Mouse (Mus musculus): Measurements from ENCODE around the gene Traf7. TPM values are rescaled to one million over a fixed set of nuclear protein-coding genes. Genes with fewer than 3 reads are reported as not detected.

Gene Traf7
- total RNA-seq, 2 experiments from 2014 or later, result 80.8 to 86.3 TPM

- DNase-seq (ENCODE audit: low spot score in 2 of 2), result peak; percentile 97 to 98
Measured at GRCm38 (mm10) chr17:24478663-24479380, 48.9 kb downstream of the Traf7 start, which contains the start of gene Mlst8. Mlst8 (minus strand) TSS chr17:24479078.

- no peak for DNase-seq (ENCODE audit: low spot score in 2 of 2)
Measured at GRCm38 (mm10) chr17:24477985-24478600, 49.6 kb downstream of the Traf7 start.

- no peak for DNase-seq (ENCODE audit: low spot score in 2 of 2)
Measured at GRCm38 (mm10) chr17:24477053-24477984, 50.4 kb downstream of the Traf7 start.

DNA sequence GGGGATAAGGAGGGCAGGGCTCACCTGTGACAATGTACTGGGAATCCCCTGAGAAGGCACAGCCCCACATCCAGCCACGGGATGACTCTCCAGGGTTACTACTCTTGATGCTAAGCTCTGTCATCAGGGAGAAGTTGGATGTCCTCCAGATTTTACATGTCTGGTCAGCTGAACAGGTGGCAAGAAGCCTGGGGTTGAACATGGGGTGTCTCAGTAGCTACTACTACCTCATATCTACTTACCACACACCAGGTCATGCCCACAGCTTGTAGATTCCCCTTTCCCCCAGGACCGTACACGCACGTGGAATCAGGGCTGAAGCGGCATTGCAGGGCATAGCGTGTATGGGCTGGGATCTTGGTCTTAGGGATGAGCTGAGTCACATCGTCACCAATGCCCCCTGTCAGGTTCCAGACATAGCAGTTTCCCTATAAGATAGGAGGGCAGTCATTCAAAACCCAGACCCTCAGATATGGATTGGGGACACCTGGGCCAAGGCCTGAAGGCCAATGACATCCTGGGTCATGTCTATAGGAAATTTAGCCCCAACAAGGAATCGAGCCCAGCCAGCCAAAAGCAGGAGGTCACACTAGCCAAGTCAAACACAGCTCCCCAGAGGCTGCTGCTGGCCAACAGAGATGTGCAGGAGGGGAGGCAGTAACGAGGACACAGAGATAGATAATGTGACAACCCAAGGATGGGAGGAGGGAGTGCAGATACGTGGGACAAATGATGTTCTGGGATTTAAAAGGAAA, 51.5 kb downstream of the Traf7 start:
- DNase-seq (ENCODE audit: low spot score in 2 of 2), result no peak

GRCm38 (mm10) chr17:24475586-24475985, 52.2 kb downstream of the Traf7 start:
- DNase-seq (ENCODE audit: low spot score in 2 of 2), result no peak

DNA sequence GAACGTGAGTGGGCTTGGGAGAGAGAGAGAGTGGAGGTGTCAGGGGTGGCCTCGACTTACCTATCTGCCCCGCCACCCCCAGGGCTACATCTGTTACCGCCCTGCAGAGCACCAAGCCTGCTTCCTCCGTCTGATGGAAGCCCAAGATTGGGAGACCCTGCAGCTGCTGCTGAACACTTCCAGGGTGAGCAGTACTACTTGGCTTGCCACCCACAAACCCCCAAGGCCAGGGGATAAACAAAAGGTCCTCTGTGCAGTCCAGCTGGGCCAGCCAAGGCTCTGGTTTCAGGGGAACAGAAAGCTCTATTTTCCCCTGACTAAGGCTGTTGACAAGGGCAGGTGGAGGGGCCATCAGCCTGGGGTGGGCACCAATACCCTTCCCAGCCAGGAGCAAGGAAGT, 53.2 kb downstream of the Traf7 start:
- no peak for DNase-seq (ENCODE audit: low spot score in 2 of 2)

GRCm38 (mm10) chr17:24473612-24474275, 54.0 kb downstream of the Traf7 start, which contains the start of gene Bricd5:
Bricd5 (plus strand) TSS chr17:24473884.
- DNase-seq (ENCODE audit: low spot score in 2 of 2), result no peak

GRCm38 (mm10) chr17:24472512-24472911, 55.2 kb downstream of the Traf7 start:
- DNase-seq (ENCODE audit: low spot score in 2 of 2), result peak in 1 of 2 experiments; percentile 32

- DNase-seq (ENCODE audit: low spot score in 2 of 2), result no peak
Measured at GRCm38 (mm10) chr17:24470701-24471527, 56.8 kb downstream of the Traf7 start.

DNA sequence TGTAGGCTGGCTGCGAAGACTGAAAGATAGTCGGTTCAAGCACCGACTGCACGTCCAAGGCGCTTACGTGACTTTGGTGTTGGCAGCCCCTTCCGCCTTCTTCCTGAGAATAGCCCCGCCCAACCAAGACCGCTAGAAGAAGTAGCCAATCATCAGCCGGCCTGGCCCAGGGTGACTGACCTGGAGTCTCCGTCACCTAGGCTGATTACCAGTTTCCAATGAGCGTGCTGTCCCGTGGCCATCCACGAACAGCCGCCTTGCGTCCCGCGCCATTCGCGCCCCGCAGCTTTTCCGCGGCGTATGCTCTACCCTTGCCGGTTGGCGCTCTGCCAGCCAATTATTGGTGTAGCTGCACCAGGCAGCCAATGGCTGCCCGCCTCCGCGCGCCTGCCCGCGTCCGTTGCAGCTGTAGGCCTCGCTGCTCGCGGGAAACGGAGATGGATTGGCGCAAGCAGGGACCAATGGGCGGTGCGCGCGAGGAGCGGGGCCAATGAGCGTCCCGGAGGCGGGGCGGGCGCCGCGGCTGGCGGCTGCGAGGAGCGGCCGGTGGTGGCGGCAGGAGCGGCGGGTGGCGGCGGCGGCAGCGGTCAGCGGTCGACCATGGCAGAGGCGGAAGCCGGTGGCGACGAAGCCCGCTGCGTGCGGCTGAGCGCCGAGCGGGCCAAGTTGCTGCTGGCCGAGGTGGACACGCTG, 57.7 kb downstream of the Traf7 start, which contains the start of the genes E4f1 and Pgp:
Gene E4f1 (minus strand): TSS at position 404 of the 693 bp plus-strand sequence.
Gene Pgp (plus strand): TSS at position 483 of the 693 bp plus-strand sequence.
- DNase-seq (ENCODE audit: low spot score in 2 of 2), result peak; percentile 97 to 99

DNA sequence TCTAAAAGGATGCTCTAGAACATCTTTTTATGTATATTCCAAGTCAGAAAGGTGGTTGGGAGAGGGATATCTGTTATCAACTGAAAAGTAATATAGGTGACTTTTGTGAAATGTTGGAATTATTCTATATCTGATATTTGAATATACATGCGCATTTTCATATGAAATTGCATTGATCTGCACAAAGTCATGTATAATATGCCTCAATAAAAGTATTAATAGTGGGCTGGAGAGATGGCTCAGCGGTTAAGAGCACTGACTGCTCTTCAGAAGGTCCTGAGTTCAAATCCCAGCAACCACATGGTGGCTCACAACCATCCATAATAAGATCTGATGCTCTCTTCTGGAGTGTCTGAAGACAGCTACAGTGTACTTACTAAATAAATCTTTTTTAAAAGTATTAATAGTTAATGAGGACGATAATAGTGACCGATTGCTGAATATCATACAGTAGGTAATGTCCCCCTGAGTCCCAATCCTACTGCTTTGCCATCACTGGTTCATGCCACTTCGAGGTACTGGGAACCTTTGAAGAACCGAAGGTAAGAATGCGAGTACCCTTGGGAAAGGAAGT, 58.3 kb downstream of the Traf7 start:
- DNase-seq (ENCODE audit: low spot score in 2 of 2), result no peak

GRCm38 (mm10) chr17:24468636-24469246, 59.0 kb downstream of the Traf7 start:
- DNase-seq (ENCODE audit: low spot score in 2 of 2), result no peak

- DNase-seq (ENCODE audit: low spot score in 2 of 2), result no peak
Measured at GRCm38 (mm10) chr17:24463374-24464133, 64.2 kb downstream of the Traf7 start.

DNA sequence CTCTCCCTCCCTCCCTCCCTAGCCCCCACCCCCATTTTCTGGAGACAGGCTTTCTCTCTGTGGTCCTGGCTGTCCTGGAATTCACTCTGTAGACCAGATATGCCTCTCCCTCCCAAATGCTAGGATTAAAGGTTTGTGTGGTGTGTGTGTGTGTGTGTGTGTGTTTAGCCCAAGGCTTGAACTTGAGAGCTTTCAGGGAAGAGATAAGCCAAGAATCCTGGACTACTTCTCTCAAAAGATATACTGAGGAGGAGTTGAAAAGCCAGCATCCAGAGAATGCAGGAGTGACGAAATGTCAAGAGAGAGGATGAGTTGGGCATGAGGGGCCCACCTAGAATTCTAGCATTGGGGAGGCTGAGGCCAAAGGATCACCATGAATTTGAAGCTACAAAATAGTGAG, 64.8 kb downstream of the Traf7 start:
- no peak for DNase-seq (ENCODE audit: low spot score in 2 of 2)

DNA sequence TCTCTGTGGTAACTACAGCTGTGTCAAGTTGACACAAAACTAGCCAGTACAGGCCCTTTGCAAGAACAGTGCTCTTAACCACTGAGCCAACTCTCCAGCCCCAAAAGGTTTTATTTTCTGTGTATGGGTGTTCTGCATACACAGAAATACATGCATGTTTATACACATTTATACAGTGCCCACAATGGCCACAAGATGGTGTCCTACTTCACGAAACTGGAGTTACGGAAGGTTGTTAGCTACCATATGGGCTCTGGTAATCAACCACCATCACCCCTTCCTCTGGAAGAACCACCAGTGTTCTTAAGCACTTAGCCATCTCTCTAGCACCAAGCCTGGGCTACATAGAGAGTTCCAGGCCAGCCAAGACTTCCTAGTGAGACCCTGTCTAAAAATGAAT, 66.2 kb downstream of the Traf7 start:
- no peak for DNase-seq (ENCODE audit: low spot score in 2 of 2)

All from gastrocnemius, postnatal 4 days (tissue).